Mouse (Mus musculus) cortical plate, adult 2 months (tissue): ENCODE data around the gene Rad18. TPM values are rescaled to one million over a fixed set of nuclear protein-coding genes. Genes with fewer than 3 reads are reported as not detected.

Source experiments
- H3K27ac ChIP-seq: fragments of 200-500 bp; 2 replicates; pipeline ENCODE4 v1.5.1; 2012; ENCODE audit warnings: low read length, control low read depth, inconsistent platforms; ENCODE audit not compliant: insufficient read depth
- H3K4me1 ChIP-seq: fragments of 200-500 bp; 2 replicates; pipeline ENCODE4 v1.6.1; 2011; ENCODE audit warnings: low read length; ENCODE audit not compliant: control insufficient read depth, insufficient read depth
- H3K4me3 ChIP-seq: fragments of 200-500 bp; 2 replicates; pipeline ENCODE4 v1.5.1; 2011; ENCODE audit warnings: mild to moderate bottlenecking, low read length, control low read depth; ENCODE audit not compliant: insufficient read depth
- CTCF ChIP-seq: fragments of 200-500 bp; IDR thresholded peaks from 2 replicates; pipeline ENCODE4 v1.5.1; 2011; ENCODE audit warnings: mild to moderate bottlenecking, control low read depth, low read length; ENCODE audit not compliant: insufficient read depth; ENCODE audit errors: extremely low read depth
- POLR2A ChIP-seq: fragments of 200-500 bp; IDR thresholded peaks from 2 replicates; pipeline ENCODE4 v1.6.1; 2011; ENCODE audit warnings: mild to moderate bottlenecking, low read length, control low read depth; ENCODE audit not compliant: insufficient read depth; ENCODE audit errors: extremely low read depth
- polyA plus RNA-seq: library from polyadenylated mRNA; depleted of rRNA; stranded (reverse); fragments of >200 nt; gene quantifications from 2 replicates; pipeline ENCODE4 v1.2.3, GENCODE M21; 2012

Gene Rad18
- polyA plus RNA-seq, 1 experiment = 4.6 TPM

DNA sequence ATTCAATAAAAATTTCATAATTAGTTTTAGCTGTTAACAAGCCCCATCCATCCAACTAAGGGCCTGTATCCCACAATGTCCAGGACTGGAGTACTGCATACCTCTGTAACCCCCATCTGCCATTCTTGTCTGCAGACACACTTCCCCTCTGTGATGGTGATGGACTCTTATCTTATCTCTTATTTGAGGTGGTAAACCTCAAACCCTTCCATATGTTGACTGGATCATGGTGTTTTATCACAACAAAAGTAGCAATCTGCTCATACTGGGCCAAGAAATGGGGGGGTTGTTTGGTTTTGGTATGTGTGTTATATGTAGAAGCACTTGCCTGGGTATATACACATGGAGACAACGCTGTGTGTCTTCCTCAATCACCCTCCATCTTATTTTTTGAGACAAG lies 5.0 kb downstream of the Rad18 start:
- Histone ChIP-seq H3K4me1 (no peaks in the 10 kb centered on the region), H3K4me3 (no peak overlapping the region), H3K27ac (no peak overlapping the region)
- TF ChIP-seq CTCF = no peak
- no peak for TF ChIP-seq POLR2A

DNA sequence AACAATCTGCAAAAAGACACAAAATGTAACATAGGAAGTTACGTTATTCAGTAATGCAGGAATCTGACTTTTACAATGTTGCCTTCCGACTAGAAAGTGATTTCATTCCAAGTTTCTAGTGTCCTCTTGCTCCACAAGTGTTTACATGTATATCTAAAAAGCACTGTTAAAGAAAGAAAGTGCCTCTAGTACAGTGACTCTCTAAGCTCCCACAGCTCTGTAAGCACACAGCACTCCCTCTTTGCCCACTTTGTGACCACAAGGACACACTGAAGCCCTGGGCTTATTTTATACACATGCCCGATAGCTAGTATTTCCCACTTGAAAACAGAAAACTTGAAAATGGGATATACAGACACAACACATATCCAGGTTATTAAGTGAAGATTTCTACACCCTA lies 8.5 kb downstream of the Rad18 start:
- Histone ChIP-seq H3K4me1 (no peaks in the 10 kb centered on the region), H3K4me3 (no peak overlapping the region), H3K27ac (no peak overlapping the region)
- TF ChIP-seq CTCF (no peak), POLR2A (no peak)

DNA sequence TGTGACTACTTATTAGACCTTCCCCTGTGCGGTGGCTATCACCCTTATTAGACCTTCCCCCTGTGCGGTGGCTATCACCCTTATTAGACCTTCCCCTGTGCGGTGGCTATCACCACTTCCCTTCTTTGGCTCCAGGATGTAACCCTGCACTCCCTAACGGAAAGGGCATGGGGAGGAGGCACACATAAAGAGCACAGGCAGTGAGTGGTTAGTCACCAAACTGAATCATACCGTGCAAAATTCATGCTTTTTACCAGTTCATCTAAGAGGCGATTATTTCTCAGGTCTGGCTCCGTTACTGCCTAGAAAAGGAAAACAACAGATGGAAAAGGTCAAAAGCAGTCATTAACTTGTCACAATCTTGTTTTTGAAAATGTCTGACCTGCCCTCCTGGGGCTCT lies 10.0 kb downstream of the Rad18 start:
- Histone ChIP-seq H3K27ac (no peak overlapping the region), H3K4me1 (no peaks in the 10 kb centered on the region), H3K4me3 (no peak overlapping the region)
- TF ChIP-seq CTCF = no peak
- no peak for TF ChIP-seq POLR2A

DNA sequence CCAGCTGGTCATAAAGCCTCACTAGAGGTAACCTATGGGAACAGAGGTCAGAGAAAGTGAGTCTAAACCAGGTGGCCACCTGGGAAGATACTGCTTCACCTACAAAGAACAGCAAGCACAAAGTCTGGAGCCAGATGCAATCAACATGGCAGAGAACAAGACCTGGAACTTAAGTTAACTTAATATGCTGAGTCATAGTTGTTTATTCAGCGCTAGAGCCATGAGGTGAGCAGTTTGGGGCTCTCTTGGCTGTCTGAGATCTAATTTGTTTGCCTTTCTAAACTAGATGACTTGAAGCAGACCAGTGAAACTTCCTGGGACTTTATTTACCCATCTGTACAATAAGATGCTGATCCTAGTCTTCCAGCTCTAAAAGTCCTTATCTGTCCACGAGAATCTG lies 12.4 kb downstream of the Rad18 start:
- no peak for TF ChIP-seq POLR2A
- no peak for TF ChIP-seq CTCF
- no peaks in the 10 kb centered on the region for H3K4me1 ChIP-seq
- H3K27ac ChIP-seq = no peak overlapping the region
- H3K4me3 ChIP-seq = no peak overlapping the region

DNA sequence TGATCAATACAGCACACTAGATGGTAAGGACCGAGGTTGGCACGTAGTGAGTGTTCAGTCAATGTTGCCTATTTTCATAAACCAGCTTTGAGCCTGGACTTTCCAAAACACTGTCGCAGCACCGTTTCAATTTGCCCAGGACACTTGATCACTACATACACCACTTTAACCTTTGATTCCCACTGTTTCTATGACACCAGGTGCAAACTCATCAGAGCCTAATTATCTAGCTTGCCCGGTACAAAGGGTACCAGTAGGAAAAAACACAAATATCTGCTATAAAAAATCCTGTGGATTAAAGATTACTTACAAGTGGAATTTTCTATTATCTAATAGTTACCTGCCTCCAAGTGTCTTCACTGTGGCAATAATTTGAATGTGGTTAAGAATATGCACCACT lies 64.4 kb downstream of the Rad18 start:
- TF ChIP-seq POLR2A (no peak), CTCF (no peak)
- Histone ChIP-seq H3K27ac (no peak overlapping the region), H3K4me1 (no peaks in the 10 kb centered on the region), H3K4me3 (no peak overlapping the region)

DNA sequence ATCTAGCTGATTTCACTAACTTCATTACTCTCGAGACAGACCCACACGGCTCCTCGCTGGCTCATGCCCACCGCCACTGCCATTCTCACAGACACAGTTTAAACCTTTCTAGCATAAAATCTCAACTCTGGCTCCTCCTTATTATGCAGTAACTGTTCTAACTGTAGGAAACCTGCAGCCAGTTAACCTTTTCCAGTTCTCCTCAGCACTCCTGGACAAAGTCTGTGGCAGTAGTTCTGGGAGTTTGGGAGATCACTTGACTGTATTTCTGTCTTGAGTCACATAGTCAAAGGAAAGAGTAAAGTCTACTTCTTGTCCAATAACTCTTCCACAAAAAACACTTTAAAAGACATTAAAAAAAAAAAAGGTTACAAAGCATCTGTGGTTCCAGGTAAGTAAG lies 66.2 kb downstream of the Rad18 start:
- Histone ChIP-seq H3K4me1 (no peaks in the 10 kb centered on the region), H3K27ac (no peak overlapping the region), H3K4me3 (no peak overlapping the region)
- TF ChIP-seq CTCF (no peak), POLR2A (no peak)

DNA sequence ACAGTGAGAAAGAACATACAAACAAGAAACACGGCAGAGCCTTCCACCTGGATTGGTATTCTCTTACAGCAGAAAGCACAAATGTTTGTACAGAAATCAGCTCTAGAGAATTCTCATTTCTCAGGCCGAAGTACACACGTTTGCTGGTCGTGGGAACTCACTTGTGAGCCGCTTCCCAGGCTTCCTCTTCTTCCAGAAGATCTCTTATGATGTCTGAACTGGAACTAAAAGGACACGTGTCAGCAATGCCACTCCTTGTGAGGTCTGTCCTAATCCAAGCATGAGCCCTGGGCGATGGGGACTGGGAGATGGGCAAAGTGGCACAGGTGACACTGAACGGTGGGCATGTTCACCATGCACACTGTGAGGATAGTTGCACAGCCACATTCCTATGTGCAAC lies 68.2 kb downstream of the Rad18 start:
- Histone ChIP-seq H3K4me3 (no peak overlapping the region), H3K27ac (no peak overlapping the region), H3K4me1 (no peaks in the 10 kb centered on the region)
- TF ChIP-seq POLR2A (no peak), CTCF (no peak)

DNA sequence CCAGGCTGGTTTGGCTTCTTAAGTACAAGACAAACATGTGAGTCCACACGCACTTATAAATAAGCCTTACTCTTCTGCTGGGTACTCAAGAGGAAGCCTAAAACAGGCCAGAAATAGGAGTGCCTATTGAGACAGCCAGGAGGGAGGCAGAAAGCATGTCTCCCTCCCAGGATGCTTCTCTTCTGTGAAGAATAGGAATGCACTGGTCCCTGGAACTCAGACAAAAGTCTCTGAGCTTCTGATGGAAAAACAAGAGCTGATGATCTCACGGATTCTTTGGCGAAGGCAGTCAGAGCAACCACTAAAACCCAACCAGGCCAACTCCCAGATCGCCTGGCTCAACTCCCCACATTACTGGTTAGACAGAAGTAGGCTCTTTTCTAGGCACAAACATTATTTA lies 74.2 kb downstream of the Rad18 start:
- no peak overlapping the region for H3K4me3 ChIP-seq
- H3K27ac ChIP-seq = no peak overlapping the region
- no peak for TF ChIP-seq CTCF
- TF ChIP-seq POLR2A = no peak

DNA sequence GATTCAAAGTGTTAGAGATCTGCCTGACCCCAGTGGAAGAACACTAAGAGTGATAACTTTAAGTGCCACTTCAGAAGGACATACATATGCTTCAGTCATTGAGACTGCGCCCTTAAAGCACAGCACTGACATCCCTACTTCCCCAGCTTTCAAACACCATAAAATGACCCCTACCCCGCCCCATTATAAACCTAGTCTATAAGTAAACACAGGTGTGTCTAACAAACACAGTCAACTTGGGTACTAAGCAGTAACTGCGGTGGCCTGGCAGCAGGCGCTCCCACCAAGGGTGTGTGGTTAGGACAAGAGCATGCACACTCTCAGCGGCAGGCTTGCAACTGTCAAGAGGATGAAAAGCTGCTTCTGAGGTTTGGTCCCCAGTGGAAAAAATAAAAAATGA lies 76.5 kb downstream of the Rad18 start:
- no peak overlapping the region for H3K27ac ChIP-seq
- TF ChIP-seq CTCF (no peak), POLR2A (no peak)
- no peak overlapping the region for H3K4me3 ChIP-seq
- no peaks in the 10 kb centered on the region for H3K4me1 ChIP-seq

More for the DNA sequence above, 74.2 kb downstream of the Rad18 start:
- no peaks in the 10 kb centered on the region for H3K4me1 ChIP-seq

DNA sequence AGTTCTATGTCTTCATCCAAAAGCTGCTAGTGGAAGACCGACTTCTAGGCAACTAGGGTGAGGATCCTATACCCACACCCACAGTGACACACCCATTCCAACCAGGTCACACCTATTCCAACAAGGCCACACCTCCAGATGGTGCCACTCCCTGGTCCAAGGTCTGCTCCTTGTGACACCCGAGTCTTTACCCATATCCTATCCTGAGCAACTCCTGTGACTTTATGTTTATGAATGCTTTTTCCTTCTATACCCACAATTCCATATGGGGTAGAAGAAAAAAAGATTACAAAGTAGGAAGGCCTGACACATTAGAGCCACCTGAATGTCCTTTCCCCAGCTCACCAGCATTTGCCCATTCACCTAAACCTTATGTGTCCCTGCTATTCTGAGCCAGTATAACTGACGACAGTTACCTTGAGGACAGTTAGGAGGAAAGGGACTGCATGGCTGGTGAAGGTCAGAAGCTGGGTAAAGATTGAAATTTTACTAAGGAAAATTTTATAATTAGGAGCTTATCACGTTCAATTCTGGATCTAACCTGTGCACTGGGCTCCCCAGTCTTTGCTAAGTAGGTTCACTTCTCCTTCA lies 78.7 kb downstream of the Rad18 start:
- H3K4me3 ChIP-seq = no peak overlapping the region
- H3K4me1 ChIP-seq = no peaks in the 10 kb centered on the region
- no peak overlapping the region for H3K27ac ChIP-seq
- TF ChIP-seq POLR2A (no peak), CTCF (no peak)

DNA sequence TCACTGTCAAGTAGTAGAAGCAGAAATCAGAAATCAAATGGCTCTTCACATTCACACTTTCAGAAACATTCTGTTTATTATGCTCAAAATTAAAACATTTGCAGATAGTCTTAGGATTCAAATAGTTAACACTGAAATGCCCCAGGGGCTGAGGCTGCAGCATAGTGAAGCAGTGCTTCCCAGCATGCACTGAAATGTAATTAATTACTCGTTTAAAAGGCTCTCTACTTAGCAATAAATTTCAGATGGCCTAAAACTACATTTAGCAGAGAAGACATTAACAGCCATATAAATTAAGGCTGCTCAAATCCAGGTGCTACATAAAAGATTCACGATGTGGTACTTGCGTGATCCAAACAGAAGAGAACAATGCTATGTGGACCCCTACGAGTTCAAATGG lies 87.5 kb downstream of the Rad18 start:
- no peak overlapping the region for H3K4me3 ChIP-seq
- H3K27ac ChIP-seq = no peak overlapping the region
- no peak for TF ChIP-seq CTCF
- no peak for TF ChIP-seq POLR2A
- no peaks in the 10 kb centered on the region for H3K4me1 ChIP-seq
